Mouse (Mus musculus): ENCODE data around the gene Syt15.
A peak's percentile ranks its signal among the peaks of the same experiment; 100 is the strongest.
"Not testable (repeated sequence)": the region's sequence is repeated elsewhere in the genome, so short reads cannot be mapped to it uniquely, and the experiment has no call there.

Syt15 gene

DNA sequence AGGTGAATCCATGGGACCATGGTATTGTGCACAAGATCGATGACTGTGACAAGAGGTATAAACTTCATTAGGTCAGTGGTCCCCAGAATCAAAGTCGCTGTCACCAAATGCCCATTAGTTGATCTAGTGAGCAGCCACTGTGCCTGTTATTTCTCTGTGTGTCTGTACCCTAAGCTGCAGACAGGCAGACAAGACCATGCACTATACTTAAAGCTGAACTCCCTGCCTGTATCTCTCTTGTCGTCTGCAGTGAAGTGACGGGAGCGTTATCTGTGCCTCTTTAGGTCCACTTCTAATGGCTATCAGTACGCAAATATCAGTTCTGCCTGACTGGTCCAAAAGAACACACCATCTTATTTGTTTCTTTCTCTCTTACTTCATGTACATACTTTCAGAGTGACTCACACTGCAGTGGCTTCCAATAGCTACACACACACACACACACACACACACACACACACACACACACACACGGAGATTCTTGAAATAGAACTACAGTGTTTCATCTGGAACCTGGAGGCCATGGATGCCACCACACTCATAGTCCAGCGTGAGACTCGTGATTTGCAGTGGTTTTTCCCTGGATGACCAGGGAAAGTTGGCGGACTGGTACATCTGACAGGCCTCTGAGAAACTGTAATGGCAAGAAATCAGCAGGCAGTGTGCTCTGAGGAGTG, 9.6 kb downstream of the Syt15 start:
- DNase-seq, result no peak

DNA sequence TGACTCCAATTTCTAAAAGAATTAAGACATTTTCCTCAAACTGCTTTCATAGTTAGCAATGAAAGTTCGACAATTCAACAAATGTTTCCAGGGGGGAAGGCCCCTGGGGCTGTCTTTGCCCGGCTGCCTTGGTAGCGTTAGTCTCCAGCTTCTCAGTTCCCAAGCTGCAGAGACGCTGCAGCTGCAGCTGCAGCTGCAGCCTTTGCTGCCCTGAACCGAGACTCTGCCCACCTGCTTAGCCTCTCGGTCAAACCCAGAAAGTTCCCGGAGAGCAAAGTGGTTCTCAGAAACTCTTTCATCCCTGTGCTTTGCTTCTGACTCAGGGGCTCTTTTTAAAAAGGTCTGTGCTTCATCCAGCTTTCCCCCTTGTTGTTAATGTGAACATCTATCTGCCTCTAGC, 12.9 kb downstream of the Syt15 start:
- no peak for DNase-seq

DNA sequence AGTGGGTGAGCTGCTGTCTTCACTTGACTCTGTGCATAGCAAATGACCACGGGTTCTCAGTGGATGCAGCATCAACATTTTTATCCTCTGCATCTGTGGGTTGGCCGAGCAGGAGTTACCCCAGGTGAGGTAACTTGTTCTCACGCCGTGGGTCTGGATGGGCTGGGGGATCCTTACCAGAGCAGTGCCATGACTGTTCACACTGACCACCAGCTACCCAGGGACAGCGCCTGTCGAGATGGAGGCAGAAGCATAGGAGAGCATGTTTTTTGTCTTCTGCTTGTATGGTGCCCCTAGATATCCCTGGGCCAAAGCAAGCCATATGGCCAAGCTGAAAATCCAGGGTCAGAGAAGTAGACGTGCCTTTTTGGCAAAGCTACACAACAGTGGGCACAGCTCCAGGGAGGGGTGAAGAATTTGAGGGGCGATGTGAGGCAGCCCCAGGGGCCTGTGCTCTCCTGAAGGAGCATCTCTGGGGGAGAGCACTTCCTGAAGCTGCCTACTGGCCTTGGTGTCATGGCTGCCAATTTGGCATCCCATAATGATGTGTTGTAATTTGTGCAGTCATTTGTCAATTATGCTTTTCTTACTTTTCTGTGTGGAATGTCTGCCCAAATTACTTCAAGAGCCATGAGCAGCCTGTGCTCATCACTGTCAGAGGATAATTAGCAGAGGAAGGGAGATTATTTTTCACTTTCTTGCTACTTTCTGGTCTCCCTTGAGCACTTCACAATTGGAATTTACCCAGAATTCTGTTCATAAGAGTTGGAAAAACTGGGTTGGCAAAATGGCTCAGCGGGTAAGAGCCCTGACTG, 13.7 kb downstream of the Syt15 start:
- no peak for DNase-seq

DNA sequence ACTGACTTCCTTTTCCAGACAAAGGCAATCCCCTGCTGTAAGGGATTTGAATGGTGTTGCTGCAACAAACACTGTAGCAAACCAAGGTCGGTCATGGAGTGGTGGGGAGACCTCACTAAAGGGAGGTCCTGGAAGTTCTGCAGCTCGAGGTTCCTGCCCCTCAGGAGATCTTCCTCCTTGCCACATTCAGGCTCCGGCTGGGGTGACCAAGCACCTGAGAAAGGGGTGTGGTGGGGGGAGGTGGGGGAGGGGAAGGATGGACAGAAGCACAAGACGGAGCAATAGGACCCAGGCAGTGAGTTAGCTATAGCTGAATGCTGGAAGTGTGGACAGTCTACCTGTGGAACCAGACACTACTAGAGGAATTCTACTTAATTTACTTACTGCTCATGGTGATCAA, 14.5 kb downstream of the Syt15 start:
- DNase-seq, result no peak

DNA sequence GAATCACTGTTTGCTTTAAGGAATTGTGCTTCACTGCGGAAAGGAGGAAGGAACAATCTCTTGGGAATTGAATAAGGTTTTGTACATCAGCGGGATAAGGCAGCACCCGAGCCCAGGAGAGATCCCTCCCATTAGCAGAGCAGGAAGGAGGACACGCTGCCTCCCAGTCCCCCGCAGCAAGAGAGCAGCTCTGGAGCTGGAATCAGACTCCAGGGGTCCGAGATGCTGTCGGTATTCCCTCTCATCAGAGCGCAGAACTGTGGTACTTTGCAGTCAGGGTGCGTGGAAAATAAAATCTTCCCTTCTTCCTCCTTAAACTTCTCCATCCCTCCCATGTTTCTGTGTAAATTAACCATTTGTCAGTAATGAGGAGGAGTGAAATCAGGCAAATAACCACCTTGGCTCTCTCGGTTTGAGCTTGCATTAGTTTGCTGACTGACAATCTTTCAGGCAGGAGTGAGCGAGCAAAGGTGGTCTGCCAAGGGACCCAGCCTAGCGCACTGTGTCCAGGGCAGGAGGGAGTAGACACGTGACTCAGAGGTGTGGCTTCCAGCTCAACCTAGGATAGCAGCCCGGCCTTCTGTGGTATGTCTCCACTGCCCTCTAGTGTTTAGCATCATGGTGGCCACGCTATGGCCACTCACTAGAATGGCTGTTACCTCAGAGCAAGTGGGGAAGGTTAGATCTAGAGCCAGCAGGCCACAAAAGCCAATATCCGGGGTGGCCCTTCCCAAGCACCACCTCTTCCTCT, 15.4 kb downstream of the Syt15 start:
- peak; percentile 74 to 82 for DNase-seq

DNA sequence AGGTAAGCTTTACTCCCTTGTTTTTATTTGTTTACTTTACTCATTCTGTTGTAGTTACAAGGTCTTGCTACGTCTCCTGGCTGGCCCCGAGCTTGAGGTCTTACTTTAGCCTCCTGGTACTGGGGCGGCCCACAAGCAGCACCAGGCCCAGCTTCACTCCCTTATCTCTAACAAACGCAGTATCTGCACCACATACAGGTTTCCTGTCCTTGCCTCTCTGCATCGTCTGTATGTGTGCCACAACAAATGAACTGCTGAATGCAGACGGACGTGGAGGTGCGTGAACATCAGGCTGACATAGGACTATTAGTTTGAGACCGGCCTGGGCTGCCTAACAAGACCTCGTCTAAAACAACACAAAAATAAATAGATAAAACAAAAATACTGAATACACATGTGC, 20.9 kb downstream of the Syt15 start:
- no peak for DNase-seq

DNA sequence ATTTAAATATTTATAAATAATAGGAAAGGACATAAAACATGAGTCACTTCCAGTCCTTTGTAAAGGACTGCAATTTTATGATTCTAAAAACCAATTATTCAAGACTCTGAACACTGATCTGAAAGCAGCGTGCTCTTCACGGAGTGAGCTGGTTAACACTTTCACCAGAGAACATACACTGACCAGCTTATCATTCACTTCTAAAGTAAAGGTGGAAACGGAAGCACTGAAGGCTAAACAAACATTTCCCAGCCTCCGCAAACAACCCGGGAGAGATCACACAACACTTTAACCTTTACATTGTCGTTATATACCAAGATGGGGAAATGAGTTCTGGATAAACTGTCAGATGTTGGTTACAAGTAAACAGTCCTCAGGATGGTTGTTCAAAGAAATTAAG, 21.3 kb downstream of the Syt15 start:
- DNase-seq, result no peak

DNA sequence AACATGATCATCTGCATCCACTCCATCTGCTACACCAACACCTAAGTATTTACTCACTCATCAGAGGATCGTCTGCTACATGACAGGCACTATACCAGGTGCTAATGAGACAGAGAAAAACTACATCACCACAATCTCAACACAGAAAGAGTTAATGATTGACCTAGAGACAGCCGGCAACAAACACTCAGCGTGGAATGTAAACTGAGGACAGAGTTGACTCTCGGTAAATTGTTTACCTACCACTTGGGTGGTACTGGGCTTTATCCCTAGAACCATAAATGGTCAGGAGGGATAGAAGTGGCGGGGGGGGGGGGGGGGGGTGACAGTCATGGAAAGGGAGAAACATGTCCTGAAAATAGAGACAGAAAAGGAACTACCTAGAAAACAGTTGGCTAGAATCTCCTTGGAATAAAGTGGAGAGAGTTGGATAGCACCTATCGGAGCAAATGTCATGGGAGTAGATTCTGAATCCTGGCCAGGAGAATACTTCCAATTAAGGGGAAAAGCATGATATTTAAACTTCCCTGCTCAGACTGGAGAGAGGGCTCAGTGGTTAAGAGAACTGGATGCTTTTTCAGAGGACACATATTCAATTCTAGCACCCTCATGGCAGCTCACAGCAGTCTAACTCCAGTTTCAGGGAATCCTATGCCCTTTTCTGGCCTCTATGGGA, 33.2 kb downstream of the Syt15 start:
- no peak for DNase-seq

DNA sequence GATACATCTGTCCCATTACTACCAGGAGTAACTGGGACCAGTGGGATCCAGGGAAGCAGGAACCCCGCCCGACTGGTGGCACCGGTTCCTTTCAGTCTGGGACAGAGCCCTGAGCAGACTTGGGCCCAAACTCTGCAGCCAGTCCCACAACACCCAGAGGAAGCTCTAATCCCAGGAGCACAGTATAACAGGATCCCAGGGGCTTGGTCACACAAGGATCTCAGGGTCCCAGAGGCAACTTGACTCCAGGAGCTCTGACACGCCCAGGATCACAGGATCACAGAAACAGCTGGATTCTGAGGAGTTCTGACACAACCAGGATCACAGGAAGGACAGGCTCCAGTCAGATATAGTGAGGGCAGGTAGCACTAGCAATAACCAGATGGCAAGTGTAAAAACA, 33.9 kb downstream of the Syt15 start:
- DNase-seq, result no peak

DNA sequence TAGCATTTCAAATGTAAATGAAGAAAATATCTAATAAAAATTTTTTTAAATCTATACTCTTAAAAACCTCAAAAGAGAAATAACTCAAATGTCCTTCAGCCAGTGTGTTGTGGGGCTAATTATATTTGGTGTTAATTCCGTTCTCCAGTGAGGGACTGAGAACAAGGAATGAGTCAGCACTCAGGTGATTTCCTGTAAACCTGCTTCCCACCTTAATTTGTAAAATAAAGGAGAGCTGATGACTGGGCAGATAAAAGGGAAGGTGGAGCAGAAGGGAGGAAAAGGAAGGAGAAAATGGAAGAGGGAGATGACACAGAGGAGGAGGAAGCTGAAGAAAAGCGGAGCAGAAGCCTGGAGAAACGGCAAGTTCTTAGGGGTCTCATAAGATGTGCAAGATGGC, 39.1 kb downstream of the Syt15 start:
- DNase-seq, result not testable (repeated sequence)

DNA sequence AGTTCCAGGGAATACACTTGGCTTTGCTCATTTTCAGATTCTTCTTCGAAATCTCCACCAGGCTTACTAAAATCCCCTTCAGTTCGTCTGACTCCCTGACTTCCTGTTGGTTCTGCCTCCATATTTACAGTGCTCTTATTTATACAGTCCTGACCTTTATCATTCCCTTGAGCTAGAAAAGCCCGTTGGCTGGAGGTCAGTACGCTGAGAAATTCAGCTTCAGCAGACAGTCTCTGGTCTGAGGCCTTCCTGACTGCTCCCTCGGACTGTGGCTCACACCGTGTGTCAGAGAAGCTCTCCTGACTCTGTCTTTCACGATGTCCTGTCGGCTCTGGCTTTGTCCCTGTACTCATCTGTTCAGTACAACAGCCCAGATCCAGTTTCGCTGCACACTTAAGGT, 48.7 kb downstream of the Syt15 start:
- DNase-seq, result peak; percentile 6 to 15

DNA sequence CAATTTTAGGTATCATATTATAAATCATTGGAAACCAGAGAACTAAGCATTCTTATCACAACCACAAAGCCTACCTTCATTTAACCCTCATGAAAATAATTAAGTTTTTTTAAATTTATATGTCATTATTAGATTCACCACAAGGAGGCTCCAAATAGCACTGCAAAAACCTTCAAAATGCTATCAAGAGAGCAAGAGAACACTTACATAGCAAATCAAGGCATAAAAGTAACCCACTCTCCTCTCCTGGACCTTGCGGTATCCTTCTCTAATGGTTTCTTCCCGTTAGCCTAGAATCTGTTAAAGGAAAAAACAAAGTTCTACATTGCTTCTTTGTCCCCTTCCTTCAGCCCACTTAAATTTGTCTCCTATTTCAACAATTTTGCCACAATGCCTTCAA, 53.9 kb downstream of the Syt15 start:
- DNase-seq, result no peak

DNA sequence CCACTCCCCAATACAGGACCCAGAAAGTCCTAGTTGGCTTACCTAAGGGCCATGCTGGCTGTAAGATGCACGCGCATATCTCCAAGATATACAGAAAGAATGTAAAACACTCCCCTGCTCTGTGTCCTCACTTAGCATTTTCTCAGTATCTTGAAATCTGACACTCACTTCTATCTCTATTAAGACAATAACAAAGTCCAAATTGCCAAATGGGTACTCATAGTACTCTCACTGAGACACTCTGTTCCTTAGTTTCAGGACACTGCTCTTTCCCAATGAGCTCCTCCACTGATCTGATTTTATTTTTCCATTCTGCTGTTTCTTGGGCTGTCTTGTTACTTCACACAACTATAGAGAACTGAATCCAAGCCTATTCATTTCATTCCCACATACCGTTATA, 54.7 kb downstream of the Syt15 start:
- no peak for DNase-seq

DNA sequence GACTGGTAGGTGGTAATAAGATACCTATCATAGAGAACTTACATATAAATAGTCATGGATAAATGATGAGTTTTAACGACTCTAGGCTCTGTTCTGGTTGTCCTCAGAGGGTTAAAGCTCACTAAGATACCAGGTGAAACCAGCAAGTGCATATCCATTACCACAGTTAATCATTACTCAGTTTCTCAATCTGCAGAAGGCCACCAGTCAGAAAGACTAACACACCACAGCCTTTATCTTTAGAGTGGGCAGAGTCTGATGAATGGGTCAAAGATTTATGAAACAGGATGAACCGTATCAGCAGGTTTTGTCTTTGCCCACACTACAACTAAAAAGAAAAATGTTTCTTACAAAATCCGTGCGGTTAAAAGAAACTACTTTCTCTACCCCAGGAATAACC, 55.8 kb downstream of the Syt15 start:
- DNase-seq, result no peak

DNA sequence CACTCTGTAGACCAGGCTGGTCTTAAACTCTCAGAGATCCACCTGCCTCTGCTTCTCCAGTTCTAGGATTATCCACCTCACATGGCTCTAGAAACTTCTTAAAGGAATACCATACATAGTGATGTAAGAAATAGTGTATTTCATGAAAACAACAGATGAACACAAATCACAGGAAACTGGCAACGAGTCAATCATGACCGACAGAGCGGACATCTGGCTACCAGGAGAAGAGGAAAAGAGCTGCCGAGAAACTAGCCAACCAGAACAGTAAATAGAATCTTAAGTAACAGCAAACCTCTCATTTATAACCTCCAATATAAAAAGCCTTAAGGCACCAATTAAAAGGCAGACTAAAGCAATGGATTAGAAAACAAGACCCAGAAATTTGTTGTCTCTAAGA, 60.3 kb downstream of the Syt15 start:
- DNase-seq, result no peak

Data from kidney, postnatal 4 days (tissue).